Mouse (Mus musculus): Measurements from ENCODE around the gene Maml3. TPM values are rescaled to one million over a fixed set of nuclear protein-coding genes. Genes with fewer than 3 reads are reported as not detected.
A peak's percentile ranks its signal among the peaks of the same experiment; 100 is the strongest.

Maml3 gene
- polyA plus RNA-seq, 1 experiment from 2014 or later: 8.2 TPM

DNA sequence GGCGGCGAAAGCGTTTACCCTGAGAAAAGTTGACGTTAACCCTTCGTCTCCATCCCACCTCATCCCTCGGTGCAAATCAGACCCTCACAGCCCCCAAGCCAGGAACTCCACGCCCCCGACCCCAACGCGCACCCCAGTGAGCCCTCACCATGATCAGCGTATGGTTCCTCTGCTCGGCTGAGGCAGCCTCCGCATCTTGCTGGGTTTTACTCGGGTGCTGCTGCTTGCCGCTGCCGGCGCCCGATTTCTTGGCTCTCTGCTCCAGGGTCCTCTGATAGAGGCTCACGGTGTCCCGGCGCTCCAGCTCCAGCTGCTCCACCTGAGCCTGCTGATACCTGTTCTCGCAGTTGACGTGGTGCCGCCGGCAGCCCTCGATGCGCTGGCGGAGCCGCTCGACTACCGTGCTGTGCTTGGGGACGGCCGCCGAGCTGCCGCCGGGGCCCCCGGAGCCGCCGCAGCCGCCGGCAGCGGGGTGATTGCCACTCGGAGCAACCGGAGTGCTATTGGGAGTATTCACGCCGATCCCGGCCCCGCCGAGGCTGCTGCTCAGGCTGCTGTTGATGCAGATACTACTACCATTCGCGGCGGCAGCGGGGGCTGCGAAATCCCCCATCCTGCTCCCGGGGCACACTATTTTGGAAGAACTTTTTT, 1.2 kb downstream of the Maml3 start:
- no peaks in the 10 kb centered on the region for H3K27me3 ChIP-seq
- H3K4me2 ChIP-seq: peak overlapping the region; percentile 83
- peaks cover 16% of the 10 kb centered on the region for H3K4me1 ChIP-seq (replicated peaks)
- peak overlapping the region; percentile 98 for H3K9ac ChIP-seq
- under 1% methylated on average over 55 of the region's 55 CpGs for WGBS
- ATAC-seq (ENCODE audit: low FRiP score): no peak
- no peaks in the 10 kb centered on the region for H3K9me3 ChIP-seq
- peak overlapping the region; percentile 82 for H3K4me3 ChIP-seq
- H3K27ac ChIP-seq: peak overlapping the region; percentile 99
- H3K36me3 ChIP-seq: no peaks in the 10 kb centered on the region

DNA sequence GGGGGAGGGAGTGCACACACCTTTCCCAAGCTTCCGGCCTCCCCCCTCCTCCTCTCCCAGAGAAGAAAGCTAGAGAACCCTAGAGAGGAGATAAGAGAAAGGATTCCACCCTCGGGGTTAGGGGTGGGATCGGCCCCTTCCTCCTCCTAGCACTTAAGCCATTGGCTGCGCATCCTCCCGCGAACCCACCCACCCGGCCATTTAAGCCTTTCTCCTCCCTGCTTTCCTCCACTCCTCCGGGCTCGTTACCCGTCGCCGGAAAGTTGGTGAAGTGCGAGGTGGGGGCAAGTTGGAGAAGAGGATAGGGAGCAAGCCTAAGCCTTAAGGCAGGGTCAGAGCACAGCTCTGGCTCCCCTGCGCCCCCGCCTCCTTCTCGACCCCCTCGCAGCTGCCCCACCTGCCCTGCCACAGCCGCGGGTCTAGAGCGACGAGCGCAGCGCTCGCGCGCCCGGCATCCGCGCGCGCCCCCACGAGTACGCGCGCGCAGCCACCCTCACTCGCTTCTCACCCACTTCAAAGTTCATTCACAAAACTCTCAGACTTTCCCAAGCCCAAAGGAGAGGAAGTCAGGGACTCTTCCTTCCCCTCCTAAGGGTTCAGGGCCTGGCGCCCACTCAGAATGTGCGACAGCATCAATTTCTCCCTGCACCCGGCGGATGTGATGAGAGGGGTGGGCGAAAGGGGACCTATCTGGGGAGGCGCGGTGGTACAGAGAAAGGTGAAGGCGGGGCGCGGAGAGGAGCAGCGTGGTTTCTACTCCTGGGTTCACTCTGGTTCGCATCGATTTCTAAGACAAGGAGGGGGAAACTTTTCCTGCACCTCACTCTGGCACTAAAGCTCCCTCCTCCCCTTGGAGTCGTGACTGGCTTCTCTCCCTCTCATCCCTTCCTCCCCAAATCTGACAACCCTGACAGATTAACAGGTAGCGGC, 2.0 kb downstream of the Maml3 start:
- ATAC-seq (ENCODE audit: low FRiP score): peak; percentile 83
- under 1% methylated on average over 52 of the region's 52 CpGs for WGBS

DNA sequence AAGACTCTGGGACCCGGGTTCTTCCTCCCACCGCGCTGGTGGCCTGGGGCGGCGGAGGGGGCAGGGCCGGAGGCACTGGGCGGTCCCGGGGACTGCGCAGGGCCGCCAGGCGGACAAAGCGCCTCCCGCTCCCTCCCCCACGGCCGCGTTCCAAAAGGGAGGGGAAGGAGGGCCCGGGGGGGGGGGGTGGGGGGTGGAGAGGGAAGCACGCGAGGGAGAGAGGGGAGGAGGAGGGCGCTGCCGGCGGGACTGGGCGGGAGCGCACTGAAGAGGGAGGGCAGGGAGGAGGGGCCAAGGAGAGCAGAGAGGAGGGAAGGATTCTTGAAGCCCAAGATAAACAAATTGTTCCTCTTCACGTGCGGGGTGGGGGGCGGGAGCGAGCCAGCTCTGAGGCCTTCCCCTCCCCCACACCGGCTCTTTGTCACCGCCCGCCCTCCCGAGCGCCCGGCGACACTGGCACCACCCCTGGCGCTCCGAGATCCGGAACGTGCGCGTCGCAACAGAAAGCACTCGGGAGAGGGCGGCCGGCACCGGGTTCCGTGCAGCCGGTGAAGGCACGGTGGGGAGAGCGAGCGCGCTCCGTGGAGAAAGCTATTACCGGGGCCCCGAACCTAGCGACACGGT, 2.8 kb downstream of the Maml3 start:
- H3K4me3 ChIP-seq: peak overlapping the region; percentile 82
- H3K4me1 ChIP-seq (replicated peaks): peaks cover 16% of the 10 kb centered on the region
- peak overlapping the region; percentile 83 for H3K4me2 ChIP-seq
- ATAC-seq (ENCODE audit: low FRiP score): peak; percentile 88
- no peaks in the 10 kb centered on the region for H3K27me3 ChIP-seq
- WGBS: 0% methylated on average over 40 of the region's 57 CpGs
- H3K9ac ChIP-seq: peak overlapping the region; percentile 98
- no peaks in the 10 kb centered on the region for H3K9me3 ChIP-seq
- no peaks in the 10 kb centered on the region for H3K36me3 ChIP-seq
- peak overlapping the region; percentile 99 for H3K27ac ChIP-seq

More for the DNA sequence above, 2.0 kb downstream of the Maml3 start:
- no peaks in the 10 kb centered on the region for H3K36me3 ChIP-seq
- H3K4me2 ChIP-seq: peak overlapping the region; percentile 83
- H3K4me1 ChIP-seq (replicated peaks): peaks cover 16% of the 10 kb centered on the region
- peak overlapping the region; percentile 98 for H3K9ac ChIP-seq
- peak overlapping the region; percentile 82 for H3K4me3 ChIP-seq
- no peaks in the 10 kb centered on the region for H3K27me3 ChIP-seq
- H3K27ac ChIP-seq: peak overlapping the region; percentile 99
- no peaks in the 10 kb centered on the region for H3K9me3 ChIP-seq

DNA sequence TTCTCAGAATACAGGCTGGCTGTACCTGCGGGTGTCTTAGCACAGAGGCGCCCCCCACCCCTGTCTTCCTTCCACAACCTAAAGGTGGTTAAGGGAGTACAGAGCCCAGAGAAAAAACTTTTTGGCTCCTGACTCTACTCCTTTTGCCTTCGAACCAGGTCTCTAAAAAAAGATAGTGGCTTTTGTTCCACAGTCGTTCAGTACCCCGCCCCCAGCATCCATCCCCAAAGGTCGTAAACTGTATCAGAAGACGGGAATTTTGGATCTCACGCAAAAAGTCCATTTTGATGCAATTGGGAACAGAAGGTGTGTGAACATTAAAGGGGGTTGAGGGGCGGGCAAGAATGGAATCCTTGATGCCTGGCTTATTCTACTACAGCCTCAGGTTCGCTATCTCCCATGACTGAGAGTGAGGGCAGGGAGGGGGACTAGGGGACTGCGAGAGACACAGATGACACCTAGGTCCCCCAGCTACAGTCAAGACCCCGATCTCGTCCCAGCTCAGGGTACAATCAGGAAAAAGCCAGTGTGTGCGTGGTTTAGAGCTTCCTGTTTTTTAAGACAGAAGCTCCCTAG, 3.4 kb downstream of the Maml3 start:
- WGBS: 1% methylated on average over 14 of the region's 14 CpGs
- H3K36me3 ChIP-seq: no peaks in the 10 kb centered on the region
- peak; percentile 62 for ATAC-seq (ENCODE audit: low FRiP score)
- peak overlapping the region; percentile 83 for H3K4me2 ChIP-seq
- peak overlapping the region; percentile 99 for H3K27ac ChIP-seq
- H3K4me1 ChIP-seq (replicated peaks): peaks cover 16% of the 10 kb centered on the region
- no peaks in the 10 kb centered on the region for H3K9me3 ChIP-seq
- H3K27me3 ChIP-seq: no peaks in the 10 kb centered on the region
- peak overlapping the region; percentile 82 for H3K4me3 ChIP-seq
- H3K9ac ChIP-seq: peak overlapping the region; percentile 98

DNA sequence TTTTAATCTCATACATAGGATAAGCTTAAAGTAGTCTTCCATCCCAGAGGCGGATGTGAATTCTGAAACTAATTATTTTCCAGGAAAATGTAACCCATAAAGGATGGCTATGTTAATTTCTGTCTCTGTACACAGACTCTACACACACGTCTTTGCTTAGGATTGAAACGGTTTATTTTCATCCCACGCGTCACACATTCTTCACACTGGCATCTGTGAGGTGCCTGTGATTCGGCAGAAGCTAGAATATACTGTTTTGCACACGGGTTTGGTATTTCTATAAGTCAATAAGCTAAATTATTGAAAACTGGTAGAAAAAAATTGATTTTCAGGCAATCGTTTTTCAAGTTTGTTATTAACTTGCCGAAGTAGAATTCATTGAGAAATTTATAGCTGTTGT, 4.0 kb downstream of the Maml3 start:
- Histone ChIP-seq H3K9me3 (no peaks in the 10 kb centered on the region), H3K4me1 (replicated peaks) (peaks cover 16% of the 10 kb centered on the region), H3K27ac (peak overlapping the region; percentile 99), H3K9ac (peak overlapping the region; percentile 98; the same call in 1 of the 2 replicates), H3K4me3 (peak overlapping the region; percentile 82), H3K27me3 (no peaks in the 10 kb centered on the region), H3K36me3 (no peaks in the 10 kb centered on the region), H3K4me2 (peak overlapping the region; percentile 83)
- WGBS: 32% methylated on average over 9 of the region's 9 CpGs
- ATAC-seq (ENCODE audit: low FRiP score): no peak

DNA sequence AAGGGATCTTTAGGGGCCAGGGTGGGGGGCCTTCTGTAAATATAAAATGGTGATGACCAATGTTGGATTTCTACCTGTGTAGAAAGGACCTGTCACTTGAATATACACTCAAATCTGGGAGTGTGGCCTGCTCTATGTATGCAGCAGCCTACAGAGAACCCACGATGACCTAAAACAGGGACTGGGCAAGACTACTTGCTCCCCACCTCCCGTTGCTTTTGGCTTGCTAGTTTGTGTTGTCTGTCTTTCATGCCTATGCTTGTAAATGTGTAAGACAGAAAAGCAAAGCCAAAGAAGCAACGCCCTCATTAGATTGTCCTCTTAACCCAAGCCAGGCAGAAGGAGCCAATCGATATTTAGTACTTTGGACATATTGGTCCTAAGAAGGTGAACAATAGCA, 4.6 kb downstream of the Maml3 start:
- Histone ChIP-seq H3K4me2 (peak overlapping the region; percentile 83), H3K9me3 (no peaks in the 10 kb centered on the region), H3K36me3 (no peaks in the 10 kb centered on the region), H3K27me3 (no peaks in the 10 kb centered on the region), H3K9ac (no peak overlapping the region), H3K4me1 (replicated peaks) (peaks cover 16% of the 10 kb centered on the region), H3K27ac (peak overlapping the region; percentile 62; the same call in 1 of the 2 replicates), H3K4me3 (no peak overlapping the region)
- 71% methylated on average over 4 of the region's 4 CpGs for WGBS
- no peak for ATAC-seq (ENCODE audit: low FRiP score)

DNA sequence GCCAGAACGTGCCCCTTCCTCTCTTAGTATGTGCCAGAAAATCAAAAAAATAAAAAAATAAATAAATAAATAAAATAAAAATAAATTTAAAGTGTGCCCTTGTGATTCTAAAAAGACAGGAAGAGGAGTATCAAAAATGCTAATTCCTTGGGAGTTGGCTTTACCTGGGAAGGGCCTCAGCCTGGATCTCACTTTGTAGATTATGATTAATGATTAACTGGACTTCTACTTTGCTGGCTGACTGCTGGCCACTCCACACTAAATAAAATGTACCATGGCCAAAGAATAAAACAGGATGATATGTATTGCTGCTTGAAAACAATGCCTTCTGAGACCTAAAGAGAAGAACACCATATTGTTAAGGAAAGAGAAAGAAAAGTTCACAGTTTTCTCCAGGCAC, 5.6 kb downstream of the Maml3 start:
- H3K4me3 ChIP-seq: no peak overlapping the region
- H3K9ac ChIP-seq: no peak overlapping the region
- H3K36me3 ChIP-seq: no peaks in the 10 kb centered on the region
- H3K9me3 ChIP-seq: no peaks in the 10 kb centered on the region
- H3K4me1 ChIP-seq (replicated peaks): peaks cover 16% of the 10 kb centered on the region
- H3K27ac ChIP-seq: no peak overlapping the region
- H3K4me2 ChIP-seq: no peak overlapping the region
- no peak for ATAC-seq (ENCODE audit: low FRiP score)
- WGBS: 94% methylated on average over 1 of the region's 1 CpGs
- no peaks in the 10 kb centered on the region for H3K27me3 ChIP-seq

DNA sequence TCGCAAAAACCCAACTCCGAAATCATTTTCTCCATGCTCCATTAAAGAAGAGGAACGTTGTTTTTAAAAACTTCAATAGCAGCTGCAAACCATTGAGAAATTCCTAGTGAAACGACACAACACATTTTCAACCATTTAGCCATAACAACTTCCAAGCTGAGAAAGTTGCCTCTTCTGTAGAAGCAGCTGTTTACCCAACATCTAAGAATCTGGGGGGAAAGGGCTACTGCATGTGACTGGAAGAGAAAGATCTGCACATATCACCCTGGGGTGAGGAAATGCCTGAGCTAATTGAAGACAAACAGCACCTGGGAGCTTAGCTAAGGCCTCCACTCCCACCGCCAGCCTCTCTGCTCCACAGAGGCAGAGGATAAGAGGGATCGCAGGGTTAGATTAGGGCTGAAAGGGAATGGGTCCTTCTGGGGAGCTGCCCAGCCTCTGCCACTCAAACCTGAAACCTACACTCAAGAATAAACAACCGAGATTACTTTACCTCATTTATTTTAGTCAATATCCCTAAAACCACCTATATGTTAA, 13.5 kb downstream of the Maml3 start:
- ATAC-seq (ENCODE audit: low FRiP score): no peak
- peak overlapping the region; percentile 49; the same call in 1 of the 2 replicates for H3K27ac ChIP-seq
- WGBS: 58% methylated on average over 7 of the region's 7 CpGs

DNA sequence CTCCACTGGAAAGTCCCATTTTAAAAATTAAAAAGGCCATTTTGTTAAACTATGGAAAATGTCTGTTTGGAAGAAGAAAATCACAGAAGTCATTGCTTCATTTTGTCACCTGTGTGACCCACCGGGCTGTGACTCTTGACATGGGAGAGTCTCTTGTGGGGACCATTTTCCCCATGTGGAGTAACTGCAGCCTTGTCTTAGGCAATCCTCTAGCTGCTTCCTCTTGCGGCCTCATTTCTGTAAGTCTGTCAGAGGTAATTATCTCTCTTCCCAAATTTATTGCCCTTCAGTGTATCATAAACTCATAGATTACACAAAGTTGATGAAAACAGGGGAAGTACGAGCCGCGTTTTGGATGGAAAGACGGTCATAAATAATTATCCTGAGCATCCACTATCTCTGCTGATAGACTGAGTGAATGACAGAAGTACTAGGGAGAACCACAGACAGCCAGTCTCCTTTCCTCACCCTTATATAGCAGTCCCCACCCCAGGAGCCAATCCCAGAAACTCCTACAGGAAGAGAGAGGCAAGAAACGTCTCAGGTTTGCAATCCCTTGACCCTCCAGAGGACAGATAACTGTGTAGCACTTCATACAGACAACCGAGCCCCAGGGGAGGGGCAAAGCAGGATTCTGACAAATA, 14.5 kb downstream of the Maml3 start:
- 81% methylated on average over 8 of the region's 8 CpGs for WGBS
- Histone ChIP-seq H3K27ac (no peak overlapping the region), H3K4me2 (no peak overlapping the region), H3K4me1 (replicated peaks) (peaks cover 56% of the 10 kb centered on the region), H3K4me3 (no peak overlapping the region), H3K36me3 (no peaks in the 10 kb centered on the region), H3K9me3 (no peaks in the 10 kb centered on the region), H3K9ac (no peak overlapping the region), H3K27me3 (no peaks in the 10 kb centered on the region)
- no peak for ATAC-seq (ENCODE audit: low FRiP score)

More for the DNA sequence above, 13.5 kb downstream of the Maml3 start:
- Histone ChIP-seq H3K9me3 (no peaks in the 10 kb centered on the region), H3K4me3 (no peak overlapping the region), H3K27me3 (no peaks in the 10 kb centered on the region), H3K36me3 (no peaks in the 10 kb centered on the region), H3K4me1 (replicated peaks) (peaks cover 56% of the 10 kb centered on the region), H3K4me2 (no peak overlapping the region), H3K9ac (no peak overlapping the region)

DNA sequence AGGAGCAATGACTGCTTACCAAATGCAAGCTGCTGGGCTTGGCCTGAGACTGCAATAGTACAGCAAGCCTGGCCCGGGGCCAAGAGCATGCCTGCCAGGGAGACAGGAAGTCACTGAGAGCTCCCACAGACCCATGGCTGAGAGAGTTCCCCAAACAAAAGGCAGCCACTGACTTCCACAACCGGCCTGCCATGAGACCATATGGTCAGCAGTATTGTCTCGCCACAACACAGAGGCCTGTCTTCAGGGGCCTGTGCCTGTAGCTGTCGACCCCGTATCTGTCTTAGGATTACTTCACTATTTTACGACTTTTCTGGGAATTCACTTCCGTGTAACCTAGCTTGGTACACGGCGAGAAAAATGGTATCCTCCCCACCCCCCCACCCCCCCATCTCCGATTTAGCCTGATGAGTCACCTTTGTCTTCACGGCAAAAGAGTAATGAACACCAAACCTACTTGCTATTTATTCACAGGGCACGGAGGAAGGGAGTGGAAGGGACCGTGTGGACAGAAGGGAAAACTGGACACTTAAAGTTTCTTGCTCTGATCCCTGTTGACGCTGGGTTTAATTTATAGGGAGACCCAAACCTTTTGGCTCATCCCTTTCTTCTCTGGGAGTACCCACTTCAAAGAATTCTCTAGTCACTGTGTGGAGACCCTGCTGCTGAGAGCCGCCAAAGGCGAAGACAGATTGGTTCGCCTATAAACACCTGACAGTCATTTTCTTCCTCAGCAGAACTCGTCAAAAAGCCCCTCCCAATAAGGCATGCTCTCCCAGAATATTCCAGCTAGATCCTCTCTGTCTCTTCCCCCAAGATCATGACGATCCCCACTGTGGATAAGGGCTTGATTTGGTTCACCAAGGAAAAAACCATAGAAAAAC, 16.2 kb downstream of the Maml3 start:
- no peaks in the 10 kb centered on the region for H3K9me3 ChIP-seq
- H3K4me3 ChIP-seq: no peak overlapping the region
- H3K27me3 ChIP-seq: no peaks in the 10 kb centered on the region
- peak overlapping the region; percentile 33 for H3K4me2 ChIP-seq
- peaks cover 55% of the 10 kb centered on the region for H3K4me1 ChIP-seq (replicated peaks)
- peak overlapping the region; percentile 53 for H3K9ac ChIP-seq
- peak; percentile 92 for ATAC-seq (ENCODE audit: low FRiP score)
- H3K36me3 ChIP-seq: no peaks in the 10 kb centered on the region
- peak overlapping the region; percentile 91 for H3K27ac ChIP-seq
- WGBS: 12% methylated on average over 19 of the region's 19 CpGs

Measured in hindbrain, embryonic 13.5 days (tissue).